Mouse (Mus musculus) T-helper 17 cell (primary cell): Measurements from ENCODE around the gene Col25a1.

Source experiments
- in situ Hi-C, 2 experiments: fragments of 300-600 bp; cut with MboI, MseI; formaldehyde crosslinking; loops; 1 replicate in 1 of 2; 2 replicates in 1 of 2; pipeline ENCODE4 v1.15.1; 2025; ENCODE audit warnings: high pct_unique_total_duplicates in 2 of 2

The Col25a1 gene

DNA sequence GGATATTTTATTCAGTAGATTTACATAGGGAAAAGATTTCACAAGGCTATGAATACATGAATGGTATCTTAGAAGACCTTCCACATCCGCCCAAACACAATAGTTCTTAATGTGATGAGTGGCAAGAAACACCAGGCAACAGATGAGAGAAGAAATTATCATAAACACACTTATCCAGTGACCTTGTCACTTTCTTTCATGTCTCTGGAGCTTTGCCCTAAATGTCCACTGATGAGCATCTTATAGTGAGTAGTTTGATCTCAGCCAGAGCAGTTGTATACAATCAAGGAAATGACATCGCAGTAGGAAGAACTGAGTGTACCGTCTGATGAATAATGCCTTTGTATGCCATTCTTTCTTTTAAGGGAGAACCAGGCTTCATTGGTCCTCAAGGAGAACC is 414.7 kb downstream of the Col25a1 start:
- in situ Hi-C loops: no loop called here

DNA sequence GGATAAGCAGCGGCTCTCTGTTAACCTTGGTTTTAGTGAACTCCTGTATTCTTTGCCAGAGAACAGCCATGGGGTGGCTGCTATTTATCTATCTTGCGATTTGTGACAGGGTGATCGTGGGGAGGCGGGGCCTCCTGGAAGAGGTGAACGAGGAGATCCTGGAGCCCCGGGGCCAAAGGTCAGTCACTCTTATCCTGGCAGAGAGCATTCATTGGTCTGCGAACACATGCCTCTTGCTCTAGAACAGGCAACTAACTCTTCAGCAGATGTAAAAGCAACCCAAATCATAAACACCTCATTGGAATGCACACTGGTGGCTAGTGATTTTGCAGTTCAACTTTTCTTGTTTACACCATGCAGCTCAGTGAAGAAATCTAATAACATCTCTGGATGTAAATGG is 417.8 kb downstream of the Col25a1 start:
- in situ Hi-C loops: no loop called here

DNA sequence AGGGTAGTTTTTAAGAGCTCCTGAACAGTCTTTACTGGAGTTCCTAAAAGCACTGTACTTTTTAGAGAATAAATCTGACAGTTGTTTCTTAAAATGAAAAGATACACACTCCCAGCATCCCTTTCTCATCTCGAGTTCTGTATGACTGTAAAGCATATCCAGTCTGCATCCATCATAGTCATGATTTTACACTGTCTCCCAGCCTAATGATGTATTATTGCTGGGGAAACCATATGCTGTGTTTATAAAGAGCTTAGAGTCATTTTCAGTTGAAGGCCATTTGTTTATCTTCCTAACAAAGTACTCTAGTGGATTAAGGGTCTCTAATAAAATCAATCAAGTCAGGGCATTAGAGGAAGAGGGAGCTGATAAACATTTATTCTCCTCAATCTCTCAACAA is 425.0 kb downstream of the Col25a1 start:
- in situ Hi-C loops: no loop called here

- in situ Hi-C loops: no loop called here
Observed at GRCm38 (mm10) chr3:130565586-130565985, 434.3 kb downstream of the Col25a1 start.

- in situ Hi-C loops: no loop called here
Observed at GRCm38 (mm10) chr3:130568331-130569095, 437.2 kb downstream of the Col25a1 start.

DNA sequence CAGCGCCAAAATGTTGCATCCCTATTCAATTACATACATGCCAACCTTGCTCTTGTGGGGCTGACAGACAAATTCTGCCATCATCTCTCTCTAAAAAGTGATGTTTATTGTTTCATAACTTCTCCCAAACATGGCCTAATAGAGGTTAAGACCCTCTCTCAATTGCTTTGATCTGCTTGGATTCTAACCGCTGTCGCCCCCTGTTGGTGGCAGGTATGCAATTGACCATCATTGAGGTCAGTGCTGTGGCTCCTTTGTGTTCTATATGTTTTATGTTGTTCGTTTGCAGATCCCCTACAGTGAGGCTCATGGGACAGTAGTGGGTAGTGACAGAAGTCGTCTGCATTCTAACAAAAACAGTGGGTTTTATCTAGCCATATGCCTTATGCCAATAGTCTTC is 441.9 kb downstream of the Col25a1 start:
- in situ Hi-C loops: no loop called here

- in situ Hi-C loops: loop anchor here (5.0 kb wide), 2 partner anchors 472 to 477 kb away; no protein-coding TSS in a partner anchor
Observed at GRCm38 (mm10) chr3:130574652-130575051, 443.4 kb downstream of the Col25a1 start.

- in situ Hi-C loops: loop anchor here (5.0 kb wide), 2 partner anchors 474 to 479 kb away; no protein-coding TSS in a partner anchor
Observed at GRCm38 (mm10) chr3:130576683-130577082, 445.4 kb downstream of the Col25a1 start.

DNA sequence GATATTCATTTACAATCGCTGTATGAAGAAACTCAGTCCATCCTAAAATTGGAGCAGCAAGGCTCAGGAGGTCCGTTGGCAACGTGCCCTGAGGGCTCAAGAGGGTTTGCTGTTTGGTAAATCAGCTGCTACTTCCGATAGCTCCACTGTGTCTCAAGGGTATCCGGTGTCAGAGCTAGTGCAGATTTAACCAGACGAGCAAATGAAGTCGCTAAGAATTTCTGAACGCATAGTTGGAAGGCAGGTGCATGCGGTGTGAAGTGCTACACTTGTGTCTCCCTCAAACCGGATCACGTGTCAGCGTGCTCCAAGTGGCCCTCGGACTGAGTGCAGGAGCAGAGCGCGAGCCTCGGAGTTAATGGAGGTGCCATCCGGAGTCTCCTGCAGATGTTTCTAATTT is 448.2 kb downstream of the Col25a1 start:
- in situ Hi-C loops: loop anchor here (5.0 kb wide), 2 partner anchors 477 to 482 kb away; no protein-coding TSS in a partner anchor

- in situ Hi-C loops: no loop called here
Observed at GRCm38 (mm10) chr3:130581577-130581976, 450.3 kb downstream of the Col25a1 start.

DNA sequence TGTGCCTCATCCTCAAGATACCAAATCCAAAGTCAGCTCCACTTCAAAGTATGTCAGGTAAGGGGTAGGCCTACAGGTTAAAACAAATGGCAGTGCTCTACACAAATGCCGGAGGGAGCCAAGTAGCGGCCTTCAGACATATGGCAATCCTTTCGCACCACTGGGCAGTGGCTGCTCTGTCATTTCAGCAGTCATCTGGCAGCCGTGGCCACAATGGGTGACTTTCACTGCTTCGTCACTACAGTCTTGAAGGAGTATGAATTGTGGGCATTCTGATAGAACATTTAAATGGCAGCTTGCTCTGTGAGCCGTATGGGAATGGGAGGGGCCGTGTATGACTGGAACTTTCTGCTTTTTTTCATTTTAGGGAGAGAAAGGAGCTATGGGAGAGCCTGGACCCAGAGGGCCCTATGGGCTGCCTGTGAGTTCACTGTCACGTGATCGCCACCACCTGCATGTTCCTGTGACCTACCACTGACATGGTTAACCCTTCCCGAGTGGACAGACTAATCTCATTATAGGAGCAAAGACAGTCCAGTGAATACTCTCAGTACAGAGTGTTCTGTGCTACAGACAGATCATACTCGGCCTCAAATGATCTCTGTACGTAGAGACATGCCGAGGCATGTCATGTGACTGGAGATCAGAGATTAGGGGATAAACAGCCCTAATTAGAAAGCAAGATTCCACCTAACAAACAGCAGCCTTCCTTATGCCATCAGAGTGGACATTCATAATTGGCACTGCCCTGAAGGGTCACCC is 451.8 kb downstream of the Col25a1 start:
- in situ Hi-C loops: no loop called here

GRCm38 (mm10) chr3:130584007-130584406 is 452.7 kb downstream of the Col25a1 start:
- in situ Hi-C loops: no loop called here

- in situ Hi-C loops: no loop called here
Observed at GRCm38 (mm10) chr3:130595050-130595449, 463.7 kb downstream of the Col25a1 start.

DNA sequence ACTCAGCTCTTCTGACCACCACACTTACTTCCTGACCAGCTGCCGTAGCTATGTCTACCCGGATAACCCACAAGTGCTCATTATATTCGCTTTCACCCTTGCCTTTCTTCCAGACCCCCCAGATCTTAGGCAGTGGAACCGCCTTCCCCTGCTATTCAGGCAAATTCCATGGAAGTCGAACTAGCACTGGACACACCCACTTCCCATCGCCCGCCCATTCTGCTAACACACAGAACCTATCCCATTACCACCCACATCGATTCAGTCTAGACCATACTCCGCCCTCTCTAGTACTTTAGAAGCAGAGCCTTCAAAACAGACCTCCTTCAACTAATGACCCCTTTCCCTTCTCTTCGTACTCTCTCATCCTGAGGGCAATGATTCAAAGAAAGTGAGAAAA is 470.2 kb downstream of the Col25a1 start:
- in situ Hi-C loops: no loop called here

- in situ Hi-C loops: no loop called here
Observed at GRCm38 (mm10) chr3:130607924-130608323, 476.6 kb downstream of the Col25a1 start.

DNA sequence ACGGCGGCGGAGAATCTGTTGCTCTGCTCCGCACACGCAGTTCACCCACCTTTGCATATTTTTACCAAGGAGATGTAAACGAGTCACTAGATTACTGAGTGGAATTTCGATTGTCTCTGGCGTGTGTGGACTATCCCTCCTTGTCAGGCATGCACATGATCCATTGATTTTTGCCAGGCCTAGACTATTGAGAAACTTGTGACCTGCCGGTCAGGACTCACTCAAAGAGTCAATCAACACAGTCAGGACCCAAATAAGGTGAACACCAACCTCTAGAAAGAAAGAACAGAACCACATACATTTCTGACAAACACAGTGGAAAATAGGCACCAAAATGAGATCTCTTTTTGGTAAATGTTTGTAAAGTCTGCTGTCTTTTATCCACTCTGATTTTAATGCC is 483.1 kb downstream of the Col25a1 start:
- in situ Hi-C loops: no loop called here

DNA sequence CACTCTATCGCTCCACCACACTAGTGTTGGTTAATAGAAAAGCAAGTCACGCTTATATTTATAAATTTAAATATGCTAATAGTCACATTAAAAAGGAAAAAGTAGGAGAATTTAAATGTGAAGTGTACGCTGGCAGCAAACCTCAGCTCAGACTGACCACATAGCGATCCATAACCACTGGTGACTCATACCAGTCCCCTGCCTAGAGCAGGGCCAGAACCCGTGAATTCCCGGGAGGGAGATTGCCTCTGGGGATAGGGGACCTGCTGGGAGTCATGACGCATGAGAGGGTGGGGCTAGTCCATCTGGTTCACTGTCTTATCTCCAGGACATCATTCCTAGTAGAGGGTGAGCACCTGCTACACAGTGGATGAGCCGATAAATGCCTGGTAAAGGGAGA is 484.3 kb downstream of the Col25a1 start:
- in situ Hi-C loops: no loop called here

- in situ Hi-C loops: no loop called here
Observed at GRCm38 (mm10) chr3:130617439-130617898, 486.2 kb downstream of the Col25a1 start, which contains the start of gene Etnppl. Etnppl (plus strand) TSS chr3:130617448.

DNA sequence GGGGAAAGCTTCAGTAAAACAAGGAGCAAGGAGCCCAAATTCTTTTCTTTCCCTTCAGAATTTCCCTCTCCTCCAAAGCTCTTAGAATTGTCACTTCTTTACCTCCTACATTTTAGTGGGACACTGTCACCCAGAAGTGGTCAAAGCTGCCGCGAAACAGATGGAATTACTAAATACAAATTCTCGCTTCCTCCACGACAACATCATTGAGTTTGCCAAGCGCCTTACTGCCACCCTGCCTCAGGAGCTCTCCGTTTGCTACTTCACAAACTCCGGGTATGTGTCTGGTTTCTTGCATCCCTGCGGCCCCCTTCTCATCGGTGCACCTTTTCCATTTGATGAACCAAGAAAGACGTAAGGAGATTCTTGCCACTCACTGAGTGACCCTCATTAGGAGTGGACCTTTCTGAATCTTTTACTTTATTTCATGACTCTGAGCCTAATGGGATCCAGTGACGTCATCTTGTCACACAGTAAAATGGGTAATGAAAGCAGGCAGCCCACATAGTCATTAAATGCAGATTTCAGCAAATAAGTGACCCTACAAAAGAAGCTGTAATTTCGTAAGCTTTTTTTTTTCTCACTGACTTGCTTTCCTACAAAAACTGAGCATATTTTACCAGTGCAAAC is 489.3 kb downstream of the Col25a1 start:
- in situ Hi-C loops: loop anchor here in 1 of 2 experiments (10.0 kb wide), 1 partner anchor 1524 kb away; no protein-coding TSS in a partner anchor

DNA sequence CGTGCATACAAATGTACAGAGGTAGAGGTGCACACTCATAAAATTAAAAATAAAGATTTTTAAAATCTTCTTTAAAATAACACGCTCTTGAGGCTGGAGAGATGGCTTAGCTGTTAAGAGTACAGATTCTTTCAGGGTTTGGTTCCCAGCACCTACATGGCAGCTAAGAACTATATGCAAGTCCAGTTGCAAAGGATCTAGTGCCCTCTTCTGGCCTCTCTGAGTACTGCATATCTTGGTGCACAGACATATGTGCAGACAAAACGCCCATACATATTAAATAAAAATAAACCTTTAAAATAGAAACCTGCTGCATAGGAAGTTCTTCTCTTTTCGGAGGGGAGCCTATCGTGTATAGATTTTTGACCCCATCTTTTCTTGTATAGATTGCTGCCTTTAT is 497.1 kb downstream of the Col25a1 start:
- in situ Hi-C loops: loop anchor here in 1 of 2 experiments (10.0 kb wide), 1 partner anchor 1516 kb away; no protein-coding TSS in a partner anchor

DNA sequence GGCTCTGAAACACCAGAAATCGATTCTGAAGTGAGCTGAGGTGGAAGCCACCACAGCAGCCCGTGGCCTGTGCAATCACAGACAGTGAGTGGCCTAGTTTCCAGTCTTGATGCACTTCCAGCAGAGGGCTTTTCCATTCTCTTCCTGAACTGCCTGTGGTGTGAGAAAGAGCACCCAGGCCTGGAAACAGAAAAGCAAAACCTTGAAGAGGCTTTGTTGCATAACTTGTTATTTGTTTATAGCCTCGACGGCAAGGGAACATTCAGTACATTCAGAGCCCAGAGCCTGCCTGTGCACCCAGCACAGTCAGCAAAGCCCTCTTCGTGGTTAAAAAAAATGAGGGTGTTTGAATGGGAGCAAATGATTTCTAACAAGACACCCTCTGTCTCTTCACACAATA is 502.6 kb downstream of the Col25a1 start:
- in situ Hi-C loops: no loop called here
